Mouse (Mus musculus): ENCODE data around the gene Tbc1d8. TPM values are rescaled to one million over a fixed set of nuclear protein-coding genes. Genes with fewer than 3 reads are reported as not detected.
A peak's percentile ranks its signal among the peaks of the same experiment; 100 is the strongest.

The Tbc1d8 gene
- total RNA-seq, 2 experiments from 2014 or later, result 8.3 to 9.7 TPM

- no peak overlapping the region for H3K4me3 ChIP-seq
- TF ChIP-seq CTCF (IDR thresholded peaks at IDR 0.05), result no peak
- H3K27ac ChIP-seq, result no peak overlapping the region
- intact Hi-C loops (cut with DNase I), result loop anchor here (5.0 kb wide), 1 partner anchor 57 kb away; no protein-coding TSS in a partner anchor
- DNase-seq, result no peak
Observed at GRCm38 (mm10) chr1:39430020-39430419, 48.5 kb downstream of the Tbc1d8 start.

GRCm38 (mm10) chr1:39429015-39429414 is 49.5 kb downstream of the Tbc1d8 start:
- intact Hi-C loops (cut with DNase I), result no loop called here
- Histone ChIP-seq H3K4me3 (no peak overlapping the region), H3K27ac (no peak overlapping the region)
- TF ChIP-seq CTCF (IDR thresholded peaks at IDR 0.05), result no peak
- DNase-seq, result no peak

- no peak overlapping the region for H3K4me3 ChIP-seq
- H3K27ac ChIP-seq, result no peak overlapping the region
- TF ChIP-seq CTCF (IDR thresholded peaks at IDR 0.05), result no peak
- intact Hi-C loops (cut with DNase I), result no loop called here
- DNase-seq, result no peak
Observed at GRCm38 (mm10) chr1:39428280-39428679, 50.3 kb downstream of the Tbc1d8 start.

GRCm38 (mm10) chr1:39425497-39425896 is 53.1 kb downstream of the Tbc1d8 start:
- Histone ChIP-seq H3K27ac (no peak overlapping the region), H3K4me3 (no peak overlapping the region)
- no peak for DNase-seq
- no peak for TF ChIP-seq CTCF (IDR thresholded peaks at IDR 0.05)
- intact Hi-C loops (cut with DNase I), result no loop called here

- TF ChIP-seq CTCF (IDR thresholded peaks at IDR 0.05), result no peak
- no peak overlapping the region for H3K4me3 ChIP-seq
- intact Hi-C loops (cut with DNase I), result no loop called here
- no peak overlapping the region for H3K27ac ChIP-seq
- no peak for DNase-seq
Observed at GRCm38 (mm10) chr1:39420987-39421386, 57.6 kb downstream of the Tbc1d8 start.

- DNase-seq, result no peak
- H3K27ac ChIP-seq, result no peak overlapping the region
- intact Hi-C loops (cut with DNase I), result no loop called here
- no peak overlapping the region for H3K4me3 ChIP-seq
- no peak for TF ChIP-seq CTCF (IDR thresholded peaks at IDR 0.05)
Observed at GRCm38 (mm10) chr1:39418852-39419251, 59.7 kb downstream of the Tbc1d8 start.

- Histone ChIP-seq H3K4me3 (no peak overlapping the region), H3K27ac (peak overlapping the region; percentile 61)
- intact Hi-C loops (cut with DNase I), result no loop called here
- peak; percentile 59 for DNase-seq
- TF ChIP-seq CTCF (IDR thresholded peaks at IDR 0.05), result no peak
Observed at GRCm38 (mm10) chr1:39417817-39418216, 60.7 kb downstream of the Tbc1d8 start.

GRCm38 (mm10) chr1:39410085-39410821 is 68.3 kb downstream of the Tbc1d8 start:
- Histone ChIP-seq H3K4me3 (peak overlapping the region; percentile 37), H3K27ac (peak overlapping the region; percentile 44)
- no peak for DNase-seq
- TF ChIP-seq CTCF (IDR thresholded peaks at IDR 0.05), result no peak
- intact Hi-C loops (cut with DNase I), result no loop called here

- DNase-seq, result no peak
- TF ChIP-seq CTCF (IDR thresholded peaks at IDR 0.05), result no peak
- Histone ChIP-seq H3K27ac (no peak overlapping the region; the same call in 1 of the 2 replicates), H3K4me3 (no peak overlapping the region)
- intact Hi-C loops (cut with DNase I), result no loop called here
Observed at GRCm38 (mm10) chr1:39408668-39409067, 69.9 kb downstream of the Tbc1d8 start.

GRCm38 (mm10) chr1:39408123-39408522 is 70.4 kb downstream of the Tbc1d8 start:
- H3K4me3 ChIP-seq, result no peak overlapping the region
- DNase-seq, result no peak
- intact Hi-C loops (cut with DNase I), result no loop called here
- no peak overlapping the region; the same call in 1 of the 2 replicates for H3K27ac ChIP-seq
- TF ChIP-seq CTCF (IDR thresholded peaks at IDR 0.05), result no peak

- TF ChIP-seq CTCF (IDR thresholded peaks at IDR 0.05), result peak; percentile 48
- H3K27ac ChIP-seq, result no peak overlapping the region
- DNase-seq, result no peak
- no peak overlapping the region for H3K4me3 ChIP-seq
- intact Hi-C loops (cut with DNase I), result no loop called here
Observed at GRCm38 (mm10) chr1:39407108-39407507, 71.4 kb downstream of the Tbc1d8 start.

GRCm38 (mm10) chr1:39400173-39400572 is 78.4 kb downstream of the Tbc1d8 start:
- DNase-seq, result no peak
- TF ChIP-seq CTCF (IDR thresholded peaks at IDR 0.05), result no peak
- Histone ChIP-seq H3K27ac (no peak overlapping the region), H3K4me3 (no peak overlapping the region)
- intact Hi-C loops (cut with DNase I), result no loop called here

GRCm38 (mm10) chr1:39399228-39399627 is 79.3 kb downstream of the Tbc1d8 start:
- TF ChIP-seq CTCF (IDR thresholded peaks at IDR 0.05), result no peak
- Histone ChIP-seq H3K27ac (peak overlapping the region; percentile 28; the same call in 1 of the 2 replicates), H3K4me3 (no peak overlapping the region)
- intact Hi-C loops (cut with DNase I), result no loop called here
- DNase-seq, result peak; percentile 47

GRCm38 (mm10) chr1:39398284-39398683 is 80.3 kb downstream of the Tbc1d8 start:
- intact Hi-C loops (cut with DNase I), result no loop called here
- Histone ChIP-seq H3K4me3 (no peak overlapping the region), H3K27ac (no peak overlapping the region; the same call in 1 of the 2 replicates)
- TF ChIP-seq CTCF (IDR thresholded peaks at IDR 0.05), result no peak
- DNase-seq, result no peak
